Mouse (Mus musculus) forebrain, postnatal 0 days (tissue): ENCODE data around the gene Epn1. TPM values are rescaled to one million over a fixed set of nuclear protein-coding genes. Genes with fewer than 3 reads are reported as not detected.

Experiments
- ATAC-seq: fragments of 200-750 bp; cut with Nextera tagmentation; 2 replicates; pipeline ENCODE4 v1.8.0; 2017; ENCODE audit warnings: mild to moderate bottlenecking, moderate library complexity
- DNase-seq: peaks from one replicate; pipeline ENCODE4 v3.0.0-alpha.2; 2015
- H3K27ac ChIP-seq: fragments of 300-500 bp; sonication (generic); 2 replicates; pipeline ENCODE4 v1.5.1; 2014; ENCODE audit warnings: low read depth, mild to moderate bottlenecking, antibody characterized with exemption, low read length, moderate library complexity, mixed read lengths
- H3K27me3 ChIP-seq: fragments of 300-500 bp; sonication (generic); 2 replicates; pipeline ENCODE4 v1.6.1; 2014; ENCODE audit warnings: mild to moderate bottlenecking, low read length, mixed read lengths; ENCODE audit not compliant: insufficient read depth
- H3K36me3 ChIP-seq: fragments of 300-500 bp; sonication (generic); 2 replicates; pipeline ENCODE4 v1.6.1; 2014; ENCODE audit warnings: mild to moderate bottlenecking, moderate library complexity; ENCODE audit not compliant: insufficient read depth
- H3K4me1 ChIP-seq: fragments of 300-500 bp; sonication (generic); 2 replicates; pipeline ENCODE4 v1.6.1; 2014; ENCODE audit warnings: antibody characterized with exemption; ENCODE audit not compliant: insufficient read depth
- H3K4me2 ChIP-seq: fragments of 300-500 bp; sonication (generic); 2 replicates; pipeline ENCODE4 v1.6.1; 2014; ENCODE audit warnings: low read depth, mild to moderate bottlenecking, moderate library complexity
- H3K4me3 ChIP-seq: fragments of 300-500 bp; sonication (generic); 2 replicates; pipeline ENCODE4 v1.5.1; 2014; ENCODE audit warnings: low read depth, low read length, mixed read lengths
- H3K9ac ChIP-seq: fragments of 300-500 bp; sonication (generic); 2 replicates; pipeline ENCODE4 v1.6.1; 2014; ENCODE audit warnings: mild to moderate bottlenecking
- H3K9me3 ChIP-seq: fragments of 300-500 bp; sonication (generic); 2 replicates; pipeline ENCODE4 v1.6.1; 2016; ENCODE audit warnings: low read length
- CTCF ChIP-seq: sonication (generic); IDR thresholded peaks from 2 replicates; pipeline ENCODE4 v1.5.1; 2016; ENCODE audit warnings: antibody characterized with exemption, control low read depth, low read depth
- WGBS: fragments of 180-500 bp; shearing (Covaris S2); extraction: QIAGEN DNeasy Blood & Tissue Kit; methylation state at CpG from one replicate; pipeline ENCODE4 v1.1.7; 2014; 5-methylcytosine and 5-hydroxymethylcytosine counted together
- microRNA-seq, 2 experiments: library from miRNA; unstranded; fragments of <30 nt; microRNA quantifications; one replicate each; pipeline ENCODE4; 2016
- polyA plus RNA-seq: library from polyadenylated mRNA; unstranded; fragments of >200 nt; fragmentation: Nextera tagmentation; extraction: Ambion mirVana; gene quantifications from 2 replicates; pipeline ENCODE4 v1.2.1, GENCODE M21; 2015
- total RNA-seq: library from RNA; depleted of rRNA; stranded (reverse); fragments of >200 nt; gene quantifications from 2 replicates; pipeline ENCODE4 v1.2.3, GENCODE M21; 2014; rRNA removed

The Epn1 gene
- total and polyA plus RNA-seq, 2 experiments from 2014 or later: 127 to 347 TPM

DNA sequence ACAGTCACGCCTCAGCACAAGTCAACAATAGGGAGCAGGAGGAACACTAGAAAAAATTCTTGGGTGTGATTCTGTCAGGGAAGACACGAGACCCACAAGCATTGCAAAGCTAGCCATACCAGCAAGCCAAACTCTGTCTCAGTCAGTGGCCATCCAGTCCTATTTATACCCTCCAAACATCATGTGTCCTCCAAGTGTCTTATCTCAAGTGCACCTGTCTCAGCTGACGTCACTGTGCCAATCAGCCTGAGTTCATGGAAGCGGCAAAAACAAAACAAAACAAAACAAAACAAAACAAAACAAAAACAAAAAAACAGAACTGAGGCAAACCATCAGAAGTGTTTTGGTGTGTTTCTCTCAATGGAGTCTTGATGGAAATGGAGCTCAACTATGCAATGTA lies 28.2 kb downstream of the Epn1 start:
- Histone ChIP-seq H3K27me3 (no peaks in the 10 kb centered on the region), H3K4me1 (no peaks in the 10 kb centered on the region), H3K9ac (no peak overlapping the region), H3K36me3 (no peaks in the 10 kb centered on the region), H3K4me2 (no peak overlapping the region), H3K27ac (no peak overlapping the region), H3K9me3 (no peaks in the 10 kb centered on the region), H3K4me3 (no peak overlapping the region)
- no peak for TF ChIP-seq CTCF
- 75% methylated on average over 4 of the region's 4 CpGs for WGBS
- DNase-seq (no peak), ATAC-seq (no peak)

DNA sequence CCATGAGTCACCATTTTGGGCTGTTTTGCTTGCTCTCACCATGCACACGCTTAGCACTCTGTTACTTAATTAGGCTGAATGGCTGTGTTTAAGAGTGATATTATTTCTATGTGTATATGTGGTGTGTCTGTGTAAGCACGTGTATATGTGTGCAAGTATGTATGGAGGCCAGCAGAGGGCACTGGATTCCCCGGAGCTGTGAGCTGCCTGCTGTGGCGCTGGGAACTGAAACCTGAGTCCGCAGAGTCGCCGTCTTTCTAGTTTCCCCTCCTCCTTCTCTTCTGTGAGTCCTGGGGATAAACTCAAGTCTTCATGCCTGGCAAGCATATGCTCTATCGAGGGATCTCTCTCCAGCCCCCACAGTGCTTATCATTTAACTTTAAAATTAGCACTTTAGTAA lies 29.3 kb downstream of the Epn1 start:
- no peak for DNase-seq
- WGBS: 87% methylated on average over 8 of the region's 8 CpGs
- ATAC-seq: no peak
- Histone ChIP-seq H3K36me3 (no peaks in the 10 kb centered on the region), H3K4me3 (no peak overlapping the region), H3K27me3 (no peaks in the 10 kb centered on the region), H3K9ac (no peak overlapping the region), H3K4me1 (no peaks in the 10 kb centered on the region), H3K9me3 (no peaks in the 10 kb centered on the region), H3K4me2 (no peak overlapping the region), H3K27ac (no peak overlapping the region)
- TF ChIP-seq CTCF: no peak

DNA sequence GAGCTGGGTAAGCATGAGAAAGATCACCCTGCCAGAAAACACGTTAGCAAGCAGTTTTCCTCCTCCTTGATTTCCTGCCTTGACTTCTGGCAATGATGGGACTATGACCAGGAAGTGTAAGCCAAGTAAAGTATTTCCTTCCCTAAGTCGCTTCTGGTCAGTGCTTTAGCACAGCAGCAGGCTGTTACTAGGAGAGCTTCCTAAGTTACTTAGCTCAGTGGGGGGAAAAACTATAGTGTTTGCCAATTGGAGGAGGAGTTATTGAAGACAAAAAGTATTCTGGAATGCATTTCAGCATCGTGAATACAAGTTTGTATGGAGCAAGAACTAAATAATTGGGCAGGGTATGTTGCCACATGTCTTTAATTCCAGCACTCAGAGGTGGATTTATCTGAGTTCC lies 32.7 kb downstream of the Epn1 start:
- Histone ChIP-seq H3K27me3 (no peaks in the 10 kb centered on the region), H3K27ac (no peak overlapping the region), H3K9ac (no peak overlapping the region), H3K9me3 (no peaks in the 10 kb centered on the region), H3K4me3 (no peak overlapping the region), H3K4me1 (no peaks in the 10 kb centered on the region), H3K36me3 (no peaks in the 10 kb centered on the region), H3K4me2 (no peak overlapping the region)
- no peak for TF ChIP-seq CTCF
- ATAC-seq (no peak), DNase-seq (no peak)
- 25% methylated on average over 3 of the region's 3 CpGs for WGBS

DNA sequence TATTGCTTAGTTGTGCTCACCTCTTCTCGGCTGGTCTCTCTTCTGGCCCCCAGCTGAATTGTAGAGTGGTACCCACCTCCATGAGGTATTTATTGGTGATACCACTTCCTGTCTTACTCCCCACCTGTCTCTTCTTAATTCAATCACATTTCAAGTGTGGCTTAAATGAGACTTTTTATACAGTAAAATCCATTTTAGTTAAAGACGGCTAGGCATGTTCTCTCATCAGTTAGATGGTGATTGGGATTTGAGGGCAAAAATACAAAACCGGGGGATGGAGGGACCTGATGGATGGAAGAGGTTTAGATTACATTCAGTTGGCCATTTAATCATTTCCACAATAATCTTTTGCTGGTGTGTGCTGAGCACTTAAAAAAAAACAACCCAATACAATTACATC lies 36.8 kb downstream of the Epn1 start, which contains the start of gene Rfpl4:
TSS of gene Rfpl4 (minus strand) at position 101 of the 400 bp plus-strand sequence.
- Histone ChIP-seq H3K4me3 (no peak within 1 kb of the TSS), H3K27ac (no peak within 1 kb of the TSS), H3K27me3 (no peaks in the 10 kb centered on the region), H3K4me2 (no peak within 1 kb of the TSS), H3K9me3 (no peaks in the 10 kb centered on the region), H3K9ac (no peak within 1 kb of the TSS), H3K4me1 (no peaks in the 10 kb centered on the region), H3K36me3 (no peaks in the 10 kb centered on the region)
- no peak for DNase-seq
- no peak for TF ChIP-seq CTCF
- WGBS: 96% methylated on average over 3 of the region's 3 CpGs
- no peak for ATAC-seq

DNA sequence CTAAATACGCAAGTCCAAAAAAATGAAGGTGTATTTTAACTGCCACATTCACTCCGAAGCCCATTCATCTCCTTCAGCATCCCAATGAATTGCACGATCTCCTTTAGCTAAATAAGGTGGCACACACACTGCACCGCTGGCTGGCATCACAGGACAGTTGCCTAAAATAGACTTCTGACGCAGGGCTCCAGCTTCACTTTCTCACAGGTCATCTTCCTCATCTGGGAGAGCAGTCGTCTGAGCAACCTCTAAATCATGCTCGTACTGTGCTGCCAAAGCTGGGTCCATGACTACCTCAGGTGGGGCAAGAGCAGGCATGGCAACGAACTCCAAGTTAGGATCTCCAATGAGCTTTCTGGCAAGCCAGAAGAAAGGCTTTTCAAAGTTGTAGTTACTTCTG lies 45.0 kb downstream of the Epn1 start:
- Histone ChIP-seq H3K36me3 (no peaks in the 10 kb centered on the region), H3K27me3 (no peaks in the 10 kb centered on the region), H3K4me1 (no peaks in the 10 kb centered on the region; the same call in 1 of the 2 replicates), H3K9ac (no peak overlapping the region), H3K4me3 (no peak overlapping the region), H3K9me3 (no peaks in the 10 kb centered on the region), H3K4me2 (no peak overlapping the region), H3K27ac (no peak overlapping the region)
- WGBS: 88% methylated on average over 8 of the region's 8 CpGs
- no peak for TF ChIP-seq CTCF
- DNase-seq (no peak), ATAC-seq (no peak)

DNA sequence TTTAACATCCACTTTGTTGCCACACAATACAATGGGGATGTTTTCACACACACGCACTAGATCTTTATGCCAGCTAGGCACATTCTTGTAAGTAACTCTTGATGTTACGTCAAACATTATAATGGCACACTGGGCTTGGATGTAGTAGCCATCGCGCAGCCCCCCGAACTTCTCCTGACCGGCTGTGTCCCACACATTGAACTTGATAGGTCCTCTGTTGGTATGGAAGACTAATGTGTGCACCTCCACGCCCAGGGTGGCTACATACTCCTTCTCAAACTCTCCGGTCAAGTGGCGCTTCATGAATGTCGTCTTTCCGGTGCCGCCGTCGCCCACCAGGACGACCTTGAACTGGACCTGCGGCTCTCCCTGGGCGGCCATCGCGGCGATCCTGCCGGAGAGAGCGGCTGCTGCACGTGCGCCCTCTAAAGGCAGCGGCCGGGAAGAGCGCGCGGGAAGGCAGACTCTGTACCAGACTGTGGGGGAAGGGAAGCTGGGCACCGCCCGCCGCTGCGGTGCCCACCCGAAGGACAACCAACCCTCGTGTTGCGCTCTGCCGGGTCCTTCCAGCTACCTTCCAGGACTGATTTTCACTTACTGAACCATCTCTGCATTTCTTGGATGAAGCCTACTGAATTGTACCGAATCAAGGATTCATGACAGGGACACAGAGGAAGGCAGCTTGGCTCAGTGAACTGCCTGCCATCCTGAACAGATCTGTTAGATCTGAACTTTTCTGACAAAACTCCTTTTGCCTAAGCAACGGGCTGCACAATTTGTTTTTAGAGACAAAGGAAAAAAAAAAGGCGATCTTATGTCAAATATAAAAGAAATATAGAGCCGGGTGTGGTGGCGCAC lies 45.7 kb downstream of the Epn1 start, which contains the start of gene Rasl2-9:
TSS of gene Rasl2-9 (minus strand) at position 402 of the 858 bp plus-strand sequence.
- peak within 1 kb of the TSS; percentile 55 for H3K4me2 ChIP-seq
- ATAC-seq (peak; percentile 92), DNase-seq (peak; percentile 73)
- peak; percentile 80 for TF ChIP-seq CTCF
- no peaks in the 10 kb centered on the region for H3K36me3 ChIP-seq
- no peak within 1 kb of the TSS for H3K27ac ChIP-seq
- H3K4me1 ChIP-seq: no peaks in the 10 kb centered on the region; the same call in 1 of the 2 replicates
- 19% methylated on average over 42 of the region's 42 CpGs for WGBS
- H3K4me3 ChIP-seq: peak within 1 kb of the TSS; percentile 30
- H3K9me3 ChIP-seq: no peaks in the 10 kb centered on the region
- H3K27me3 ChIP-seq: no peaks in the 10 kb centered on the region
- peak within 1 kb of the TSS; percentile 42 for H3K9ac ChIP-seq

Small RNA genes within 50 kb of the gene (microRNA-seq; reads per million reads assigned to microRNA genes)
- gene Gm26217: 0 reads per million in 2 experiments

Other genes starting within 250 kb of the Epn1 start
- gene Shisa7, start 235.5 kb upstream of the Epn1 start, total RNA-seq: 52.4 and 66.6 TPM in 2 replicates
- gene Shisa7, start 235.5 kb upstream of the Epn1 start, polyA plus RNA-seq: 6.8 and 9.4 TPM in 2 replicates
- 2.5 and 6.6 TPM in 2 replicates for gene Isoc2b, start 210.0 kb upstream of the Epn1 start, total RNA-seq
- 3.5 and 3.7 TPM in 2 replicates for gene Isoc2b, start 210.0 kb upstream of the Epn1 start, polyA plus RNA-seq
- 4.8 and 4.9 TPM in 2 replicates for gene Isoc2a, start 203.1 kb upstream of the Epn1 start, total RNA-seq
- 0.26 and 0.39 TPM in 2 replicates for gene Isoc2a, start 203.1 kb upstream of the Epn1 start, polyA plus RNA-seq
- gene Gm36210, start 173.7 kb upstream of the Epn1 start, total RNA-seq: 0.48 and 0.85 TPM in 2 replicates
- 0.29 and 0.47 TPM in 2 replicates for gene Gm36210, start 173.7 kb upstream of the Epn1 start, polyA plus RNA-seq
- 5.4 and 9.2 TPM in 2 replicates for gene Zfp628, start 165.0 kb upstream of the Epn1 start, total RNA-seq
- 5.8 and 6.0 TPM in 2 replicates for gene Zfp628, start 165.0 kb upstream of the Epn1 start, polyA plus RNA-seq
- 45.5 and 69.9 TPM in 2 replicates for gene Nat14, start 158.2 kb upstream of the Epn1 start, total RNA-seq
- 20.5 and 54.3 TPM in 2 replicates for gene Nat14, start 158.2 kb upstream of the Epn1 start, polyA plus RNA-seq
- gene Ssc5d, start 154.4 kb upstream of the Epn1 start, total RNA-seq: 0.54 and 1.7 TPM in 2 replicates
- gene Ssc5d, start 154.4 kb upstream of the Epn1 start, polyA plus RNA-seq: 0.51 and 0.63 TPM in 2 replicates
- not detected in 2 replicates for gene Sbk2, start 115.8 kb upstream of the Epn1 start, total RNA-seq
- gene Sbk2, start 115.8 kb upstream of the Epn1 start, polyA plus RNA-seq: not detected in 2 replicates
- gene Sbk3, start 109.1 kb upstream of the Epn1 start, total RNA-seq: 0.23 and 0.76 TPM in 2 replicates
- 0.39 and 0.76 TPM in 2 replicates for gene Sbk3, start 109.1 kb upstream of the Epn1 start, polyA plus RNA-seq
- 34.6 and 34.7 TPM in 2 replicates for gene Zfp579, start 84.1 kb upstream of the Epn1 start, total RNA-seq
- gene Zfp579, start 84.1 kb upstream of the Epn1 start, polyA plus RNA-seq: 36.7 and 42.6 TPM in 2 replicates
- gene Zfp524, start 65.8 kb upstream of the Epn1 start, total RNA-seq: 4.6 and 6.4 TPM in 2 replicates
- 5.0 and 5.3 TPM in 2 replicates for gene Zfp524, start 65.8 kb upstream of the Epn1 start, polyA plus RNA-seq
- gene Fiz1, start 65.5 kb upstream of the Epn1 start, total RNA-seq: 30.0 and 33.9 TPM in 2 replicates
- gene Fiz1, start 65.5 kb upstream of the Epn1 start, polyA plus RNA-seq: 26.9 and 28.6 TPM in 2 replicates
- not detected in 2 replicates for gene Gm44973, start 64.7 kb upstream of the Epn1 start, total RNA-seq
- 3.1 TPM in 2 replicates for gene Gm44973, start 64.7 kb upstream of the Epn1 start, polyA plus RNA-seq
- 27.3 and 33.3 TPM in 2 replicates for gene Zfp865, start 59.9 kb upstream of the Epn1 start, total RNA-seq
- 5.6 and 5.8 TPM in 2 replicates for gene Zfp865, start 59.9 kb upstream of the Epn1 start, polyA plus RNA-seq
- gene Ccdc106, start 59.7 kb upstream of the Epn1 start, total RNA-seq: 70.7 and 104 TPM in 2 replicates
- 69.7 and 79.8 TPM in 2 replicates for gene Ccdc106, start 59.7 kb upstream of the Epn1 start, polyA plus RNA-seq
- gene 4632433K11Rik, start 46.1 kb upstream of the Epn1 start, total RNA-seq: 0.24 TPM in 1 of 2 replicates, not detected in the other
- not detected in 2 replicates for gene 4632433K11Rik, start 46.1 kb upstream of the Epn1 start, polyA plus RNA-seq
- gene Zfp784, start 41.8 kb upstream of the Epn1 start, total RNA-seq: 5.2 and 5.6 TPM in 2 replicates
- gene Zfp784, start 41.8 kb upstream of the Epn1 start, polyA plus RNA-seq: 4.1 and 5.0 TPM in 2 replicates
- 26.2 and 42.1 TPM in 2 replicates for gene Zfp580, start 28.7 kb upstream of the Epn1 start, total RNA-seq
- gene Zfp580, start 28.7 kb upstream of the Epn1 start, polyA plus RNA-seq: 132 and 135 TPM in 2 replicates
- gene U2af2, start 18.1 kb upstream of the Epn1 start, total RNA-seq: 179 and 184 TPM in 2 replicates
- 92.7 and 101 TPM in 2 replicates for gene U2af2, start 18.1 kb upstream of the Epn1 start, polyA plus RNA-seq
- not detected in 2 replicates for gene Rfpl4, start 36.7 kb downstream of the Epn1 start, total RNA-seq
- gene Rfpl4, start 36.7 kb downstream of the Epn1 start, polyA plus RNA-seq: not detected in 2 replicates
- 0.15 and 0.24 TPM in 2 replicates for gene Rasl2-9, start 45.7 kb downstream of the Epn1 start, total RNA-seq
- 0.47 and 0.65 TPM in 2 replicates for gene Rasl2-9, start 45.7 kb downstream of the Epn1 start, polyA plus RNA-seq
- gene Vmn1r55, start 69.4 kb downstream of the Epn1 start, total RNA-seq: 0.08 TPM in 1 of 2 replicates, not detected in the other
- gene Vmn1r55, start 69.4 kb downstream of the Epn1 start, polyA plus RNA-seq: not detected in 2 replicates
- gene Vmn1r56, start 116.5 kb downstream of the Epn1 start, total RNA-seq: not detected in 2 replicates
- not detected in 2 replicates for gene Vmn1r56, start 116.5 kb downstream of the Epn1 start, polyA plus RNA-seq
- not detected in 2 replicates for gene Vmn1r57, start 138.3 kb downstream of the Epn1 start, total RNA-seq
- not detected in 2 replicates for gene Vmn1r57, start 138.3 kb downstream of the Epn1 start, polyA plus RNA-seq